Mouse (Mus musculus): ENCODE results near the gene Dock6.

GRCm38 (mm10) chr9:21796919-21797318, 55.5 kb downstream of the Dock6 start:
- TF ChIP-seq CTCF (conservative IDR thresholded peaks at IDR 0.05; ENCODE audit: low read length): no peak
- TF ChIP-seq NANOG (IDR thresholded peaks at IDR 0.05; ENCODE audit: borderline replicate concordance, low read length): no peak

All from E14TG2a.4 (cell line).